Mouse (Mus musculus) stomach, postnatal 0 days (tissue): Measurements from ENCODE around the gene Dkk3. TPM values are rescaled to one million over a fixed set of nuclear protein-coding genes. Genes with fewer than 3 reads are reported as not detected.

Experiments used
- ATAC-seq: fragments of 200-750 bp; cut with Nextera tagmentation; 2 replicates; pipeline ENCODE4 v1.8.0; 2017; ENCODE audit not compliant: low FRiP score, low TSS enrichment
- DNase-seq: peaks from one replicate; pipeline ENCODE4 v3.0.0-alpha.2; 2016; ENCODE audit warnings: low spot score
- H3K27ac ChIP-seq: fragments of 300-500 bp; sonication (generic); replicated peaks from 2 replicates; pipeline ENCODE4 v1.5.1; 2014; ENCODE audit warnings: mild to moderate bottlenecking, control low read depth
- H3K27me3 ChIP-seq: fragments of 300-500 bp; sonication (generic); 2 replicates; pipeline ENCODE4 v1.6.1; 2014; ENCODE audit warnings: low read length; ENCODE audit not compliant: control insufficient read depth, insufficient read depth
- H3K36me3 ChIP-seq: fragments of 300-500 bp; sonication (generic); 2 replicates; pipeline ENCODE4 v1.6.1; 2014; ENCODE audit warnings: low read length, mixed read lengths; ENCODE audit not compliant: control insufficient read depth, insufficient read depth
- H3K4me1 ChIP-seq: fragments of 300-500 bp; sonication (generic); replicated peaks from 2 replicates; pipeline ENCODE4 v1.6.1; 2014; ENCODE audit warnings: antibody characterized with exemption; ENCODE audit not compliant: control insufficient read depth, insufficient read depth
- H3K4me2 ChIP-seq: fragments of 300-500 bp; sonication (generic); replicated peaks from 2 replicates; pipeline ENCODE4 v1.6.1; 2014; ENCODE audit warnings: low read depth, mild to moderate bottlenecking, control low read depth, moderate library complexity
- H3K4me3 ChIP-seq: fragments of 300-500 bp; sonication (generic); 2 replicates; pipeline ENCODE4 v1.5.1; 2014; ENCODE audit warnings: low read depth, low read length, control low read depth
- H3K9ac ChIP-seq: fragments of 300-500 bp; sonication (generic); 2 replicates; pipeline ENCODE4 v1.6.1; 2014; ENCODE audit warnings: mild to moderate bottlenecking, low read length, control low read depth, mixed read lengths
- H3K9me3 ChIP-seq: fragments of 300-500 bp; sonication (generic); 2 replicates; pipeline ENCODE4 v1.6.1; 2016; ENCODE audit warnings: low read length; ENCODE audit not compliant: control insufficient read depth
- CTCF ChIP-seq: IDR thresholded peaks from 2 replicates; pipeline ENCODE4 v1.5.1; 2016; ENCODE audit warnings: antibody characterized with exemption, low read depth, mild to moderate bottlenecking, moderate library complexity
- EP300 ChIP-seq: optimal IDR thresholded peaks from 2 replicates; pipeline ENCODE3; 2016; ENCODE audit warnings: antibody characterized with exemption
- WGBS: fragments of 180-500 bp; shearing (Covaris S2); extraction: QIAGEN DNeasy Blood & Tissue Kit; methylation state at CpG from one replicate; pipeline ENCODE4 v1.1.7; 2014; 5-methylcytosine and 5-hydroxymethylcytosine counted together
- polyA plus RNA-seq: library from polyadenylated mRNA; unstranded; fragments of >200 nt; fragmentation: Nextera tagmentation; extraction: Ambion mirVana; gene quantifications from 2 replicates; pipeline ENCODE4 v1.2.1, GENCODE M21; 2015

Gene Dkk3
- polyA plus RNA-seq, 1 experiment from 2014 or later = 40.0 TPM

DNA sequence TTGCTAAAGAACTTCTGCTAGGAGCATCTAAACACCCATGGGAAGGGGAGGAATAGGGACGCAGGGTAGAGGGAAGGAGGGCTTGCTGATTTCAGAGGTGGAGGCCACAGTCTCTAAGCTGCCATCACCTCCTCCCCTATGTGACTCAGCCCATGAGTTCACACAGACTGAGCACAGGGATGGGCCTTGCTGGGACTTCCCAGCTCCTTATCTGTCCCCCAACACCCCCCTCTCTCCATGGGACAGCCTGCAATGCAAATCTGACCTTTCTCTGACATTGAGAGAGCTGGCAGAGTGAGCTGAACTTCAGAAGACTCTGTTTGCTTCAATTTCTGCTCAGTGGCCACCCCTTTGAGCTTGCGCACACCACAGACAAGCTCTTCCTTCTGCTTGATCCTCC is 18.1 kb downstream of the Dkk3 start:
- H3K27me3 ChIP-seq = no peaks in the 10 kb centered on the region
- TF ChIP-seq CTCF (no peak), EP300 (no peak)
- DNase-seq = peak; percentile 31

GRCm38 (mm10) chr7:112138509-112139405 is 20.1 kb downstream of the Dkk3 start:
- Histone ChIP-seq H3K27ac (peak overlapping the region; percentile 35), H3K9ac (no peak overlapping the region), H3K9me3 (no peaks in the 10 kb centered on the region), H3K36me3 (no peaks in the 10 kb centered on the region), H3K4me2 (no peak overlapping the region), H3K4me3 (no peak overlapping the region), H3K27me3 (no peaks in the 10 kb centered on the region), H3K4me1 (peaks cover 5% of the 10 kb centered on the region; the same call in 1 of the 2 replicates)
- ATAC-seq (peak; percentile 17; the same call in 1 of the 2 replicates), DNase-seq (peak; percentile 45)
- TF ChIP-seq CTCF (no peak), EP300 (no peak)
- WGBS = 48% methylated on average over 11 of the region's 11 CpGs

More for the DNA sequence above, 18.1 kb downstream of the Dkk3 start:
- no peaks in the 10 kb centered on the region for H3K9me3 ChIP-seq
- WGBS = 95% methylated on average over 2 of the region's 2 CpGs
- no peak overlapping the region for H3K9ac ChIP-seq
- peaks cover 5% of the 10 kb centered on the region; the same call in 1 of the 2 replicates for H3K4me1 ChIP-seq
- H3K36me3 ChIP-seq = no peaks in the 10 kb centered on the region
- H3K27ac ChIP-seq = no peak overlapping the region
- H3K4me2 ChIP-seq = no peak overlapping the region
- peak; percentile 75 for ATAC-seq
- H3K4me3 ChIP-seq = no peak overlapping the region

- ATAC-seq (peak; percentile 54), DNase-seq (no peak)
- Histone ChIP-seq H3K9me3 (no peaks in the 10 kb centered on the region), H3K36me3 (no peaks in the 10 kb centered on the region), H3K4me3 (no peak overlapping the region), H3K4me2 (no peak overlapping the region), H3K27ac (peak overlapping the region; percentile 35), H3K27me3 (no peaks in the 10 kb centered on the region), H3K9ac (no peak overlapping the region), H3K4me1 (peaks cover 5% of the 10 kb centered on the region; the same call in 1 of the 2 replicates)
- WGBS = 56% methylated on average over 7 of the region's 7 CpGs
- TF ChIP-seq CTCF (no peak), EP300 (no peak)
These were observed 20.7 kb downstream of the Dkk3 start for GRCm38 (mm10) chr7:112138168-112138508.

DNA sequence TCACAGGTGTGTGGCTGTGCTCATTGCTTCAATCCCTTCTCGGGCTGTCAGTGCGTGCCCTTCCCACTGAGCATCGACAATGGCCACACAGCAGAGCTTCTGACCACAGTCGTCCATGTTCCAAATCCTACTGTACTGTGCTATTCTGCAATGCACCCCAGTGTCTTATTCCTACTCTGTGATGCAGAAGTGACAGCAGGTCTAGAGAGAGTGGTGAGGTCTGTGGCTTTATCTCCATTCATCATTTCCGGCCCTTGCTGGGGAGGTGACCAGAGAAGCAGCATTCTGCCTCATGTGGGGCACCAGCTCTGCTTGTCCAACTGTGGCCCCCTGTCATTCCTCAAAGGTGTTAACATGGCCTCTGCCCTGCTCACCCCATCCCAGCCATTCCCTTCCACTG is 22.3 kb downstream of the Dkk3 start:
- Histone ChIP-seq H3K9ac (no peak overlapping the region), H3K27me3 (no peaks in the 10 kb centered on the region), H3K4me3 (no peak overlapping the region), H3K36me3 (no peaks in the 10 kb centered on the region), H3K4me1 (peaks cover 5% of the 10 kb centered on the region; the same call in 1 of the 2 replicates), H3K9me3 (no peaks in the 10 kb centered on the region), H3K27ac (no peak overlapping the region), H3K4me2 (no peak overlapping the region)
- TF ChIP-seq EP300 (no peak), CTCF (no peak)
- DNase-seq (no peak), ATAC-seq (no peak)
- WGBS = 72% methylated on average over 5 of the region's 5 CpGs

- Histone ChIP-seq H3K9ac (no peak overlapping the region), H3K27ac (no peak overlapping the region), H3K36me3 (no peaks in the 10 kb centered on the region), H3K4me3 (no peak overlapping the region), H3K9me3 (no peaks in the 10 kb centered on the region), H3K27me3 (no peaks in the 10 kb centered on the region), H3K4me2 (no peak overlapping the region), H3K4me1 (peaks cover 5% of the 10 kb centered on the region; the same call in 1 of the 2 replicates)
- no peak for DNase-seq
- WGBS = 72% methylated on average over 4 of the region's 4 CpGs
- ATAC-seq = no peak
- TF ChIP-seq EP300 (no peak), CTCF (no peak)
These were observed 23.7 kb downstream of the Dkk3 start for GRCm38 (mm10) chr7:112135161-112135560.

- WGBS = 86% methylated on average over 5 of the region's 5 CpGs
- H3K9ac ChIP-seq = no peak overlapping the region
These were observed 25.6 kb downstream of the Dkk3 start for GRCm38 (mm10) chr7:112133277-112133676.

More at GRCm38 (mm10) chr7:112133277-112133676, 25.6 kb downstream of the Dkk3 start:
- no peak overlapping the region for H3K4me2 ChIP-seq
- peak; percentile 46 for TF ChIP-seq CTCF
- TF ChIP-seq EP300 = no peak
- no peaks in the 10 kb centered on the region for H3K27me3 ChIP-seq
- H3K4me3 ChIP-seq = no peak overlapping the region
- no peak overlapping the region for H3K27ac ChIP-seq
- ATAC-seq (no peak), DNase-seq (no peak)
- no peaks in the 10 kb centered on the region for H3K36me3 ChIP-seq
- no peaks in the 10 kb centered on the region for H3K9me3 ChIP-seq
- no peaks in the 10 kb centered on the region; the same call in 1 of the 2 replicates for H3K4me1 ChIP-seq
